Mouse (Mus musculus): Measurements from ENCODE around the gene Ankrd2. TPM values are rescaled to one million over a fixed set of nuclear protein-coding genes. Genes with fewer than 3 reads are reported as not detected.

Gene Ankrd2
- polyA plus RNA-seq, 1 experiment from 2014 or later = 0.18 TPM

DNA sequence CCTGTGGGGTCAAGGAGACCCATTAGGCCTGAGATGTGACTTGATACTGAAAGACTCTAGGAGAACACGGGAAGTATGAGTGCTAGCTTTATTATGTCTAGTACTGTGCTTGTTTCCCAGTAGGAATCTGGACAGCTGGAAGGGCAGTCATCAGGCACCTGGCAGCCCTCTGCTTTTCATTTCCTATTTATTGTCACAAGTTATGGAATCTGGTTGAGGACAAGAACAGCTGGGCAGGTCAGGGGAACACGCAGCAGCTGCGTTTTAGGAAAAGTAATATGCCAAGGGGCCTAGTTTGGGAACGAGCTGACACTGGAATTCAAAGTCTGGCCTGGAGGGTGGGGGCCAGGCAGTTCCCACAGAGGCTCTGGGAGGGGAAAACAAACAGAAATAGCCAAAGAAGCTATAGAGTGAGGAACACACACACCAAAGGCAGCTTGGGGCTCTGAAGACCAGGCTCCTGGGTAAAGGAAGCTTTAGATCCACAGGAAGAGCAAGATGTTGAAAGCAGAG lies 35.3 kb upstream of the Ankrd2 start:
- peak; percentile 37; the same call in 1 of the 2 replicates for ATAC-seq
- peak overlapping the region; percentile 20; the same call in 1 of the 2 replicates for H3K4me2 ChIP-seq (replicated peaks)
- H3K36me3 ChIP-seq = no peaks in the 10 kb centered on the region
- H3K27ac ChIP-seq = peak overlapping the region; percentile 68
- no peak overlapping the region for H3K4me3 ChIP-seq (replicated peaks)
- peaks cover 33% of the 10 kb centered on the region for H3K4me1 ChIP-seq (replicated peaks)
- no peak overlapping the region for H3K9ac ChIP-seq
- H3K27me3 ChIP-seq (replicated peaks) = no peaks in the 10 kb centered on the region
- H3K9me3 ChIP-seq = no peaks in the 10 kb centered on the region
- WGBS = 24% methylated on average over 4 of the region's 4 CpGs

DNA sequence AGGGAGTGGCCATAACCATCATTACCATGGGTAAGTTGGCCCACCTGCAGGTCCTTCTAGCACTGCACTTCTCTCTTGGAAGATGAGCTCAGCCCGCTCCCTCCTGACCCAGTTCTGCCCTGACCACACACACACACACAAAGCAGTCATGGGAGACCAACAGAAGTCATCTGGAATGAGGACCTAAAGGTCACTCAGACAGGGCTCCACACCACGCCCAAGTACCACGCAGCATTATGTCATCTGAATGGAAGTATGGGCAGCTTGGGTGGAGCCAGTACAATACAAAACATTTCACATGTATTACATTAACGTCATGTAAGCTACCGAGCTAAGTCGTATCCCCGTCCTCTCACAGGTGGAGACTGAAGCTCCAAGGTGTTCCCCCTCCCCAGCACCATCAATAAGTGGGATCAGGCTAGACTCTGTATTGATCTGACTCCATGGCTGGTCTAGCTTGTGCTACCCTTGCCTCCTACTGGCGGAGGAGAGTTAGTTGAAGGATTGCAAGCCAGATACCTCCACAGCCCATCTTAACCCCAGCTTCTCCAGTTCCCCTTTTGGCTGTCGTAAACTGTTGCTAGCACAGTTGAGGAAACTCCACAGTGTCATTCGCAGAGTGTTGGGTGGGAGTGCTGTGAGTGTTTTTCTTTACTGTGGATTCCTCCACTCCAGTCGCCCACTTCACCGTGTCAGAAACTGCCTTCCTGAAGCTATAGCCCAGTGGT lies 34.4 kb upstream of the Ankrd2 start:
- no peak overlapping the region for H3K4me3 ChIP-seq (replicated peaks)
- no peaks in the 10 kb centered on the region for H3K36me3 ChIP-seq
- H3K9me3 ChIP-seq = no peaks in the 10 kb centered on the region
- ATAC-seq = no peak
- H3K9ac ChIP-seq = no peak overlapping the region
- H3K27ac ChIP-seq = peak overlapping the region; percentile 68
- H3K4me2 ChIP-seq (replicated peaks) = no peak overlapping the region
- H3K4me1 ChIP-seq (replicated peaks) = peaks cover 36% of the 10 kb centered on the region
- WGBS = 90% methylated on average over 12 of the region's 12 CpGs
- no peaks in the 10 kb centered on the region for H3K27me3 ChIP-seq (replicated peaks)

DNA sequence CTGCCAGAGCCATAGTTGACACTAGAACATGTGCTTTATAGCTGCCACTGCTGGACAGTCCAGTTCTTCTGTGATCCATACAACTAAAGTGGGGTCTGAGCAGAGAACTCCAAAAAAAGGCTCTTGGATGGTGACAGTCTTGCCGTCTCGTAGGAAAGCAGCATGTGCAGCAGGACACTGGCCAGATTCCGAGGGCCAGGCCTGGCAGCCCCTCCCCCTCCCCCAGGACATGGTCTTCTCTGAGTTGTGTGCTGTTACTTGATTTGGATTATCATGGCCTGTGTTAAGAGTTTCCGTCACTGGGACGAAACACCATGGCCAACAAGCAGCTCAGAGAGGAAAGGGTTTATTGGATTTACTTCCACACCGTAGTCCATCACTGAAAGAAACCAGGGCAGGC lies 31.5 kb upstream of the Ankrd2 start:
- Histone ChIP-seq H3K4me1 (replicated peaks) (peaks cover 38% of the 10 kb centered on the region), H3K27me3 (replicated peaks) (no peaks in the 10 kb centered on the region), H3K36me3 (no peaks in the 10 kb centered on the region), H3K9me3 (no peaks in the 10 kb centered on the region), H3K27ac (peak overlapping the region; percentile 2; the same call in 1 of the 2 replicates), H3K4me3 (replicated peaks) (no peak overlapping the region), H3K4me2 (replicated peaks) (no peak overlapping the region), H3K9ac (no peak overlapping the region)
- 57% methylated on average over 6 of the region's 6 CpGs for WGBS
- ATAC-seq = no peak

DNA sequence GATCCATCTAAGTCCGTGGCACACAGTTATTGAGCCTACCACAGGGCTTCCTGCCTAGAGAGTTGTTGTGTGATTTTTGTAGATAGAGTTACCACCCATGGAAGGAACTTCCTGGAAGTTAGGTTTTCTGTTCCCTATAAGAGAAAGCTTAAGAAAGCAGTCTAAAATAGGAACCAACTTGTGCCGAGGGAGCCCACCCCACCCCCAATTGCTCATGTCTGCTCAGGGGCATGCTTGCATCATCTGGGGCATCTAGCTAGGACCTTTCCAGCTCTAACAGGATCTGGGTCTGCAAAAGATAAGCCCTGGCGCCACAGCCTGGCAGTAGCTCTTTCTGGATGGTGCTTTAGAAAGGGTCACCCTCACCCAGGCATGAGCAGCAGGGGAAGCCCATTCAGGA lies 30.2 kb upstream of the Ankrd2 start:
- no peak for ATAC-seq
- Histone ChIP-seq H3K27me3 (replicated peaks) (no peaks in the 10 kb centered on the region), H3K36me3 (no peaks in the 10 kb centered on the region), H3K4me3 (replicated peaks) (no peak overlapping the region), H3K4me2 (replicated peaks) (no peak overlapping the region), H3K9ac (no peak overlapping the region), H3K27ac (no peak overlapping the region), H3K9me3 (no peaks in the 10 kb centered on the region), H3K4me1 (replicated peaks) (peaks cover 28% of the 10 kb centered on the region)
- 74% methylated on average over 3 of the region's 3 CpGs for WGBS

DNA sequence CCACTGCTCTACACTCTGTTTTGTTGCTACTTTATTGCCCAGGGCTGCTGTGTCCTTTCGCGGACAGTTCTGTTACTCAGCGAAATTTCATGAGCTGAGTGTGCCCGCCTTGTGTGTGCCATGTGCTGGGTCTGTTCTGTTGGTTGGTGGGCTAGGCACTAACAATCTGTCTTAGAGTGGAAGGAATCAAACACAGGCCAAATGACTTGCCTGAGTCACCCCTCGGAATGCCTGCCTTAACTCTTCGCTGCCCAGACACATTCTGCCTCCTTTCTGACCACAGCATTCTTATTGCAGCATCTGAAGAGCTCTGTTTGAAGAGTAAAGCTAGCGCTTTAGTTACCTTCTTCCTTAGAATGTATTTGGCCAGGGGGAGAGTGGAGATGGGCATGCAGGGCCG lies 29.2 kb upstream of the Ankrd2 start:
- H3K36me3 ChIP-seq = no peaks in the 10 kb centered on the region
- peaks cover 18% of the 10 kb centered on the region for H3K4me1 ChIP-seq (replicated peaks)
- no peak overlapping the region for H3K4me3 ChIP-seq (replicated peaks)
- ATAC-seq = no peak
- H3K27me3 ChIP-seq (replicated peaks) = no peaks in the 10 kb centered on the region
- no peak overlapping the region for H3K27ac ChIP-seq
- H3K9me3 ChIP-seq = no peaks in the 10 kb centered on the region
- no peak overlapping the region for H3K9ac ChIP-seq
- H3K4me2 ChIP-seq (replicated peaks) = no peak overlapping the region
- 56% methylated on average over 8 of the region's 8 CpGs for WGBS

DNA sequence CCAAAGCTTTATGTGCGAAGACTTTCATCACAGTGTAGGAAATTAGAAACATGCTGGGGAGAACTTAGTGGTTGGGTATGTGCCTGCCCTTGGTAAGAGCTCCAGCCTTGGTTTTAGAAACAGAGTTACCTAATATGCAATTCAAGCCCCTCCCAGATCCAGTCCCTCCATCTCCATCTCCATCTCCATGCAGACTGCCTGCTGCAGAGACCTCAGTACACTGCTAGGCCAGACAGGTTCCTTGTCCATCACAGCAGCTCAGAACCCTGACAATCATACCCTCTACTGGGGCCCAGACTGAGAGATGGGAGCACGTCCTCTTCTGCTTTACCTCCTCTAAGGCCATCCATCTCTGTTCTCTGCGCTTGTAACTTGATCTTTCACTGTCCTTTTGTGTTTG lies 27.2 kb upstream of the Ankrd2 start:
- WGBS = 61% methylated on average over 3 of the region's 3 CpGs
- H3K4me1 ChIP-seq (replicated peaks) = peaks cover 17% of the 10 kb centered on the region

DNA sequence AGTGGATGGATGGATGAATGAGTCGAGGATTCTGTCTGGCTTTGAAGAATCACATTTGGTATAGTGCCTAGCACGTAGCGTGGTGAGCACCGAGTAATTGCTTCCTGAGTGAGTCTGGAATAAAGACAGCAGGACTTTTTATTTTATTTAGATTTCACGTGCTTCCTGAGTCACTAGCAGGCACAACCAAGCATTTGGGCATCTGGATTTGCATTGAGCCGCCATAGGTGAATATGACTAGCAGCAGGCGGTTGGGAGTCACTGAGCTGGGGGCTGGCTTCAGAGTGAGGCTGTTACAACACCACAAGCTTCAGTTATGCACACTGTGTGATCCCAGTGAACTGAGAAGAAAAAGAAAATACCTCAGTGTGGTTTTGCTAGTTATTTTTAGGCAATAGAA lies 26.7 kb upstream of the Ankrd2 start:
- Histone ChIP-seq H3K27me3 (replicated peaks) (no peaks in the 10 kb centered on the region), H3K27ac (no peak overlapping the region), H3K9me3 (no peaks in the 10 kb centered on the region), H3K4me3 (replicated peaks) (no peak overlapping the region), H3K36me3 (no peaks in the 10 kb centered on the region), H3K4me1 (replicated peaks) (peaks cover 15% of the 10 kb centered on the region), H3K4me2 (replicated peaks) (no peak overlapping the region), H3K9ac (no peak overlapping the region)
- no peak for ATAC-seq
- 44% methylated on average over 7 of the region's 7 CpGs for WGBS

More for the DNA sequence above, 27.2 kb upstream of the Ankrd2 start:
- no peak for ATAC-seq
- H3K4me3 ChIP-seq (replicated peaks) = no peak overlapping the region
- no peaks in the 10 kb centered on the region for H3K9me3 ChIP-seq
- H3K36me3 ChIP-seq = no peaks in the 10 kb centered on the region
- no peak overlapping the region for H3K9ac ChIP-seq
- H3K27me3 ChIP-seq (replicated peaks) = no peaks in the 10 kb centered on the region
- H3K27ac ChIP-seq = no peak overlapping the region
- H3K4me2 ChIP-seq (replicated peaks) = no peak overlapping the region

DNA sequence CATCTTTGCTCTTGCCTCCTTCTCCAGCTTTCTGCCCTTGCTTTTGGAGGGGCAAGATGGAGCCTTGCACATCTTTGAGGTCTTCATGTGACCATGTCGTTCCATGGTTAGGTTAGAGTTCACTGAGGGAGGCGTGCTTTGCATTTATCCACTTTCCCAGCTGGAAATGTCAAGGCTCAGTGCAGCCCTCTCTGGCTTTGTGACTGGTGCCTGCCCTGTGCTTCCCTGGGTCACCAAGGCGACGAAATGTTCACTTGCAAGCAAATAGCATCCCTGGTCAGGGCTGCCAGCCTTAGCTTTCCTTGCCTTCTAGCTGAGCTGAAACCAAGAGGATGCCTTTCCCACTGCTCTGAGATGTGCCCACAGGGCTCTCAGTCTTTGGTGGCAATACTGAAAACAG lies 25.4 kb upstream of the Ankrd2 start:
- H3K9ac ChIP-seq = no peak overlapping the region
- WGBS = 80% methylated on average over 4 of the region's 4 CpGs
- no peaks in the 10 kb centered on the region for H3K27me3 ChIP-seq (replicated peaks)
- H3K4me3 ChIP-seq (replicated peaks) = no peak overlapping the region
- ATAC-seq = no peak
- no peak overlapping the region for H3K27ac ChIP-seq
- no peak overlapping the region for H3K4me2 ChIP-seq (replicated peaks)
- H3K36me3 ChIP-seq = no peaks in the 10 kb centered on the region
- H3K9me3 ChIP-seq = no peaks in the 10 kb centered on the region
- H3K4me1 ChIP-seq (replicated peaks) = peaks cover 9% of the 10 kb centered on the region; the same call in 1 of the 2 replicates

DNA sequence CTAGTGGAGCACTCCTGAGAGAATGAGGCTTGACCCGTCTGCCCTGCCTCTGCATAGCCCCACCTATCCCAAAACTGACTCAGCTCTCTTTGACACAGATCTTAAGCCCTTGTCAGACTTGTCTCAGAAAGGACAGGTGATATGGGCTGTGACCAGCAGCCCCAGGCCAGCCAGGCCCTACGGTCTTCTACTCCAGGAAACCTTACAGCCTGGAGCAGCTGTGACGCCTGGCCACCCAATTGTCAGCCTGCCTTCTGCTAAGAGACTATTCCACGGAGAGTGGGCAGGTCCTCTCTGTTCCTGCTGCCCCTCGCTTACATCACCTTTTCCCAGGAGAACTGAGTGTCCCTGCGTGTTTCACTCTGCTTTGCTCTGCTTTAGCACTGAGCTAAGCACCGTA lies 24.7 kb upstream of the Ankrd2 start:
- H3K36me3 ChIP-seq = no peaks in the 10 kb centered on the region
- no peak overlapping the region for H3K4me2 ChIP-seq (replicated peaks)
- no peaks in the 10 kb centered on the region for H3K27me3 ChIP-seq (replicated peaks)
- H3K27ac ChIP-seq = no peak overlapping the region
- H3K4me1 ChIP-seq (replicated peaks) = peaks cover 6% of the 10 kb centered on the region; the same call in 1 of the 2 replicates
- 83% methylated on average over 7 of the region's 7 CpGs for whole genome bisulfite sequencing
- no peak for ATAC-seq
- no peak overlapping the region for H3K4me3 ChIP-seq (replicated peaks)
- H3K9ac ChIP-seq = no peak overlapping the region
- no peaks in the 10 kb centered on the region for H3K9me3 ChIP-seq

DNA sequence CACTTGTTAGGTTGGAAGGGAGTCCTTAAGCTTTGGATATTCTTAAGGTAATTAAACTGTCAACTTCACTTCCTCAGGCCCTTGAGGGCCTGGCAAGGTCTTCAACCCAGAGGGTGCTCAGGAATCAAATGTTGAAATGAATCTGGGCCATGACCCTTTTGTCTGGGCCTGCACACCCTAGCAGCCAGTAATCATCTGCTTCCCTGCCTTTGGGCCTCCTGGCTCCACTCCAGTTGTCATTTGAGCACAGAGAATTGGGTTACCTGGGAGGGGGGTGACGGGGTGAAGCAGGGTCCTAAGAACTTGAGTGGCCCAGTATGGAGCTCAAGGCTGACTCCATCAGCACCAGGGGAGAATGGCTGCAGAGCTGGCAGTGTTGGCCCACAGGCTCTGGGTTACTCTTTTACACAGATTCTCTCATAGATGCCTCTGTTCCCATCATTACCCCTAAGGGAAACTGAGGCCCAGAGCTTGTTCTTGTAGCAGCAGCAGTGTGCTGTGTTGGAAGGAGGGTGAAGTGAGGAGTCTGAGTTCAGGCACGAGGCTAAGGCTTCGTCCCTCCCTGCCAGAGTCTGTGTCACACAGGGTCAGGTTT lies 21.5 kb upstream of the Ankrd2 start:
- H3K36me3 ChIP-seq = no peaks in the 10 kb centered on the region
- WGBS = 79% methylated on average over 3 of the region's 3 CpGs

DNA sequence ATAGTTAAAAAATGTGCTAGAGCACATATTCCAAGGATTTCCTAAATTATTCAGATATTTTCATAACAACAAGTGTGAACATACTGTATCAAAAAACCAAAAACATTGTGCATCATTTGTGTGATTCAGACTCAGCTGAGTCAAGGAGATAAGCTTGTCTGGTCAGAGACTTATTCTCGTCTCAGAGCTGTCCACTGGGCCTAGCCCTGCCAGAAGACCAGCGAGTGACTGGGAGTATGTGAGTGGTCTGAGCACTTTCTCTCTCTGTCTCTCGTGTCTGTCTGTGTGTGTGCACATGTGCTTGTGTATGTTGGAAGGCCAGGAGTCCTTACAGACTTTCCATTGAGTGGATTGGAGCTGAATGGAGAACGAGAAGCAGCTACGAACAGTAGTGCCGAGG lies 20.8 kb upstream of the Ankrd2 start:
- no peak overlapping the region for H3K9ac ChIP-seq
- H3K4me2 ChIP-seq (replicated peaks) = no peak overlapping the region
- peaks cover 10% of the 10 kb centered on the region; the same call in 1 of the 2 replicates for H3K4me1 ChIP-seq (replicated peaks)
- no peak overlapping the region for H3K27ac ChIP-seq
- no peaks in the 10 kb centered on the region for H3K27me3 ChIP-seq (replicated peaks)
- WGBS = 87% methylated on average over 6 of the region's 6 CpGs
- no peak for ATAC-seq
- H3K36me3 ChIP-seq = no peaks in the 10 kb centered on the region
- no peak overlapping the region for H3K4me3 ChIP-seq (replicated peaks)
- no peaks in the 10 kb centered on the region for H3K9me3 ChIP-seq

More for the DNA sequence above, 21.5 kb upstream of the Ankrd2 start:
- Histone ChIP-seq H3K4me2 (replicated peaks) (no peak overlapping the region), H3K27me3 (replicated peaks) (no peaks in the 10 kb centered on the region), H3K9me3 (no peaks in the 10 kb centered on the region), H3K4me3 (replicated peaks) (no peak overlapping the region), H3K9ac (no peak overlapping the region), H3K4me1 (replicated peaks) (peaks cover 10% of the 10 kb centered on the region; the same call in 1 of the 2 replicates), H3K27ac (no peak overlapping the region)
- ATAC-seq = no peak

DNA sequence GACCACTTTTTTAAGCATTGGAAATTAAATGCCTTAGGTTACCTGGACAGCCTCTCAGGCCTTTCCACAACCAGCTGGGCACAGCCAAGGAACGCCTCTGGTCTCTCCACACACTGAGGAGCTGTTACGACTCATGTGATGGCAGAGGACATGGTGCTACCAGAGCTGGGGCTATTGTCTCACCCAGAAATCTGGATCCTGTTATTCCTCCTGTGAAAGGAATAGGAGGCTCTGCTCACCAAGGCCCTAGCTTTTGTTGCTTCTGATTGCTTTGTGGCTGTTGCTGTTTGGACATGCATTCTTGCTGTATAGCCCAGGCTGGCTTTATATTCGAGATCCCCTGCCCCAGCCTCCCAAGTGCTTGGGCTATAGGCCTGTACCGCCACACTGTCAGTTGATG lies 19.5 kb upstream of the Ankrd2 start:
- H3K4me2 ChIP-seq (replicated peaks) = no peak overlapping the region
- H3K36me3 ChIP-seq = no peaks in the 10 kb centered on the region
- no peak overlapping the region for H3K4me3 ChIP-seq (replicated peaks)
- peaks cover 10% of the 10 kb centered on the region; the same call in 1 of the 2 replicates for H3K4me1 ChIP-seq (replicated peaks)
- WGBS = 85% methylated on average over 4 of the region's 4 CpGs
- no peak overlapping the region for H3K9ac ChIP-seq
- H3K27ac ChIP-seq = no peak overlapping the region
- H3K27me3 ChIP-seq (replicated peaks) = no peaks in the 10 kb centered on the region
- H3K9me3 ChIP-seq = no peaks in the 10 kb centered on the region
- ATAC-seq = no peak
